Comparison of ENCODE assay signal across 8 mouse cellular contexts in the genomic region with DNA sequence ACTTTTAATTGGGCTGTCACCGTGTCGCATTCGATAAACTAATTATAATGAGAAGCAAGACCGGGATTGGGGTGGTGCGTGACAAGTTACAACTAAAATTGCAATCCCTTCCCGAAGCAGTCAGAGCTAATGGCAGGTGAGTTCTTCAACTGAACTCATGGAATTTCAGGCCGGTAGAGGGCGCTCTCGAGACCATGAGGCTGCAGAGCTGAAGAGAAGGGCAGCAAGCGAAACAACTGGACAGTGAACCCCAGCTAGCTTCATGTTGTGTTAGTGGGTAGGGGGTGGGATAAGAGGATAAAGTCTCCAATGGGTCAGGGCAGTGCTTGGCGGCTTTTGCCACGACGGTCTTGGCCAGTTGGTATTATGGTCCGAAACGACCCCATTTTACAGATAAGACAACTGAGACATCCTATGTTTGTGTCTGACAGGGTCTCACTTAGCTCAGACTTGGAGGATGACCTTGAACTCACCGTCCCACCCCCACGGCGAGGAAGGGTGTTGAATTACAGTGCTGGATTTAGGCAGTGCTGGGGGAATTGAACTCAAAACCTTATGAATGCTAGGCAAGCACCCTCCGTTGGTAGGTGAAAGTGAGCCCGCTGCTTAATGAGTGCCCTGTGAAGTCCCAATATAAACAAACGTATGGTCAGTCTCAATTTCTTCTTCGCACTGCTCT. TPM values are rescaled to one million over a fixed set of nuclear protein-coding genes. Genes with fewer than 3 reads are reported as not detected.
DNase-seq lines count a peak whose midpoint lies in the region; ATAC-seq and TF ChIP-seq lines count a peak whose summit lies in the region.

No protein-coding gene starts in this region.

- no peak overlapping the region for H3K27ac ChIP-seq in embryonic facial prominence, embryonic 12.5 days
- H3K27ac ChIP-seq in heart, embryonic 10.5 days, result no peak overlapping the region
- no peak overlapping the region for H3K27ac ChIP-seq in kidney, embryonic 14.5 days (ENCODE audit: low read depth, low read length)
- no peak overlapping the region for H3K27ac ChIP-seq in limb, embryonic 14.5 days (replicated peaks; ENCODE audit: low read depth, low read length)
- H3K27ac ChIP-seq in midbrain, postnatal 0 days (ENCODE audit: low read depth, low read length), result peak overlapping the region; percentile 99
- no peak overlapping the region for H3K27ac ChIP-seq in stomach, postnatal 0 days (replicated peaks)

- H3K9ac ChIP-seq in embryonic facial prominence, embryonic 12.5 days, result peak overlapping the region; percentile 60; the same call in 1 of the 2 replicates
- no peak overlapping the region for H3K9ac ChIP-seq in kidney, embryonic 14.5 days (ENCODE audit: low read depth, low read length)
- H3K9ac ChIP-seq in limb, embryonic 14.5 days (ENCODE audit: low read depth, low read length, severe bottlenecking), result no peak overlapping the region
- H3K9ac ChIP-seq in midbrain, postnatal 0 days (replicated peaks; ENCODE audit: low read length, poor library complexity, severe bottlenecking), result peak overlapping the region; percentile 97
- H3K9ac ChIP-seq in stomach, postnatal 0 days (ENCODE audit: low read length), result no peak overlapping the region

- no peak for TF ChIP-seq EP300 in stomach, postnatal 0 days (optimal IDR thresholded peaks at IDR 0.05)

- H3K36me3 ChIP-seq in embryonic facial prominence, embryonic 12.5 days, result no peaks in the 10 kb centered on the region
- no peaks in the 10 kb centered on the region for H3K36me3 ChIP-seq in heart, embryonic 10.5 days
- no peaks in the 10 kb centered on the region for H3K36me3 ChIP-seq in kidney, embryonic 14.5 days (ENCODE audit: control insufficient read depth, insufficient read depth, low read length)
- no peaks in the 10 kb centered on the region for H3K36me3 ChIP-seq in limb, embryonic 14.5 days (ENCODE audit: control insufficient read depth, insufficient read depth, low read length)
- 0 out of 2 replicates have a peak, but pooled peaks cover 3% of the 10 kb centered on the region for H3K36me3 ChIP-seq in midbrain, postnatal 0 days (ENCODE audit: insufficient read depth, low read length)
- H3K36me3 ChIP-seq in stomach, postnatal 0 days (ENCODE audit: control insufficient read depth, insufficient read depth, low read length), result no peaks in the 10 kb centered on the region

- peak overlapping the region; percentile 97 for H3K4me2 ChIP-seq in embryonic facial prominence, embryonic 12.5 days (replicated peaks)
- H3K4me2 ChIP-seq in kidney, embryonic 14.5 days (replicated peaks; ENCODE audit: low read depth, low read length), result peak overlapping the region; percentile 88
- H3K4me2 ChIP-seq in limb, embryonic 14.5 days (replicated peaks; ENCODE audit: low read depth, low read length, severe bottlenecking), result peak overlapping the region; percentile 94
- peak overlapping the region; percentile 51 for H3K4me2 ChIP-seq in midbrain, postnatal 0 days (ENCODE audit: low read depth, low read length, poor library complexity, severe bottlenecking)
- peak overlapping the region; percentile 83 for H3K4me2 ChIP-seq in stomach, postnatal 0 days (replicated peaks; ENCODE audit: low read depth)

- no peak; the same call in 1 of the 2 replicates for ATAC-seq in embryonic facial prominence, embryonic 12.5 days (ENCODE audit: insufficient number of reproducible peaks, insufficient read depth, low FRiP score, low TSS enrichment)
- peak; percentile 43; the same call in 1 of the 2 replicates for ATAC-seq in kidney, embryonic 14.5 days (ENCODE audit: low FRiP score, low TSS enrichment)
- no peak for ATAC-seq in limb, embryonic 14.5 days (ENCODE audit: low FRiP score, low read depth)
- ATAC-seq in midbrain, postnatal 0 days (ENCODE audit: low FRiP score), result no peak
- peak; percentile 21; the same call in 1 of the 2 replicates for ATAC-seq in stomach, postnatal 0 days (ENCODE audit: low FRiP score, low TSS enrichment)

- WGBS in embryonic facial prominence, embryonic 12.5 days, result 11% methylated on average over 22 of the region's 22 CpGs
- WGBS in heart, embryonic 10.5 days, result 11% methylated on average over 22 of the region's 22 CpGs
- 12% methylated on average over 22 of the region's 22 CpGs for WGBS in kidney, embryonic 14.5 days
- 11% methylated on average over 22 of the region's 22 CpGs for WGBS in limb, embryonic 14.5 days
- 8% methylated on average over 22 of the region's 22 CpGs for WGBS in midbrain, postnatal 0 days
- WGBS in stomach, postnatal 0 days, result 13% methylated on average over 22 of the region's 22 CpGs

- no peaks in the 10 kb centered on the region for H3K4me1 ChIP-seq in embryonic facial prominence, embryonic 12.5 days
- peaks cover 5% of the 10 kb centered on the region; the same call in 1 of the 2 replicates for H3K4me1 ChIP-seq in heart, embryonic 10.5 days
- no peaks in the 10 kb centered on the region for H3K4me1 ChIP-seq in kidney, embryonic 14.5 days (ENCODE audit: control insufficient read depth, insufficient read depth, low read length)
- H3K4me1 ChIP-seq in limb, embryonic 14.5 days (ENCODE audit: control insufficient read depth, insufficient read depth, low read length), result peaks cover 5% of the 10 kb centered on the region; the same call in 1 of the 2 replicates
- no peaks in the 10 kb centered on the region for H3K4me1 ChIP-seq in midbrain, postnatal 0 days (ENCODE audit: insufficient read depth, low read length)
- H3K4me1 ChIP-seq in stomach, postnatal 0 days (replicated peaks; ENCODE audit: control insufficient read depth, insufficient read depth), result no peaks in the 10 kb centered on the region

- peaks cover 19% of the 10 kb centered on the region for H3K27me3 ChIP-seq in embryonic facial prominence, embryonic 12.5 days
- H3K27me3 ChIP-seq in heart, embryonic 10.5 days (ENCODE audit: insufficient read depth, poor library complexity, severe bottlenecking), result peaks cover 34% of the 10 kb centered on the region
- H3K27me3 ChIP-seq in kidney, embryonic 14.5 days (ENCODE audit: control insufficient read depth, insufficient read depth, low read length), result peaks cover 10% of the 10 kb centered on the region; the same call in 1 of the 2 replicates
- H3K27me3 ChIP-seq in limb, embryonic 14.5 days (ENCODE audit: control insufficient read depth, insufficient read depth, low read length), result peaks cover 21% of the 10 kb centered on the region
- H3K27me3 ChIP-seq in midbrain, postnatal 0 days (ENCODE audit: insufficient read depth, low read length), result no peaks in the 10 kb centered on the region
- H3K27me3 ChIP-seq in stomach, postnatal 0 days (ENCODE audit: control insufficient read depth, insufficient read depth, low read length), result peaks cover 2% of the 10 kb centered on the region; the same call in 1 of the 2 replicates

- TF ChIP-seq CTCF in midbrain, postnatal 0 days (IDR thresholded peaks at IDR 0.05), result peak; percentile 90
- TF ChIP-seq CTCF in stomach, postnatal 0 days (IDR thresholded peaks at IDR 0.05; ENCODE audit: low read depth), result peak; percentile 76

- peak; percentile 56 for DNase-seq in 3T3-L1 (ENCODE audit: low read depth, low spot score)
- DNase-seq in adrenal gland, postnatal 4 days (ENCODE audit: low spot score in 2 of 2), result peak; percentile 56 to 59
- DNase-seq in heart, embryonic 10.5 days (ENCODE audit: low spot score), result no peak
- DNase-seq in limb, embryonic 14.5 days (ENCODE audit: low spot score), result peak; percentile 52
- DNase-seq in midbrain, postnatal 0 days (ENCODE audit: low spot score), result peak; percentile 87
- DNase-seq in stomach, postnatal 0 days (ENCODE audit: low spot score), result peak; percentile 71

- H3K9me3 ChIP-seq in embryonic facial prominence, embryonic 12.5 days, result no peaks in the 10 kb centered on the region
- no peaks in the 10 kb centered on the region for H3K9me3 ChIP-seq in heart, embryonic 10.5 days
- no peaks in the 10 kb centered on the region for H3K9me3 ChIP-seq in kidney, embryonic 14.5 days (ENCODE audit: control insufficient read depth, low read length)
- H3K9me3 ChIP-seq in limb, embryonic 14.5 days (ENCODE audit: control insufficient read depth, low read length), result no peaks in the 10 kb centered on the region
- H3K9me3 ChIP-seq in midbrain, postnatal 0 days (ENCODE audit: low read length), result no peaks in the 10 kb centered on the region
- H3K9me3 ChIP-seq in stomach, postnatal 0 days (ENCODE audit: control insufficient read depth, low read length), result no peaks in the 10 kb centered on the region

- TF ChIP-seq POLR2A in limb, embryonic 14.5 days (IDR thresholded peaks at IDR 0.05; ENCODE audit: borderline replicate concordance, extremely low read depth, insufficient read depth, insufficient read length), result no peak

- peak overlapping the region; percentile 60 for H3K4me3 ChIP-seq in embryonic facial prominence, embryonic 12.5 days
- peak overlapping the region; percentile 72 for H3K4me3 ChIP-seq in heart, embryonic 10.5 days
- H3K4me3 ChIP-seq in kidney, embryonic 14.5 days (ENCODE audit: low read length), result peak overlapping the region; percentile 55
- peak overlapping the region; percentile 51 for H3K4me3 ChIP-seq in limb, embryonic 14.5 days (replicated peaks; ENCODE audit: low read length)
- peak overlapping the region; percentile 77 for H3K4me3 ChIP-seq in midbrain, postnatal 0 days (ENCODE audit: low read depth, low read length)
- H3K4me3 ChIP-seq in stomach, postnatal 0 days (ENCODE audit: low read depth, low read length), result peak overlapping the region; percentile 49

RNA-seq across cellular contexts. Expression of gene Slc16a14, which starts 1.3 kb away (rescaled TPM):
- 1 to 10 TPM; 3.6 to 5.1 TPM for total RNA-seq in adrenal gland, postnatal 4 days (2021)
- polyA plus RNA-seq in embryonic facial prominence, embryonic 12.5 days (2016; fragmentation: Nextera tagmentation; extraction: Ambion mirVana), result 0.75 and 1.9 TPM in 2 replicates
- polyA plus RNA-seq in heart, embryonic 10.5 days (2016; fragmentation: Nextera tagmentation; extraction: Ambion mirVana), result 0.09 and 0.18 TPM in 2 replicates
- polyA plus RNA-seq in kidney, embryonic 14.5 days (2014; fragmentation: Nextera tagmentation; extraction: Ambion mirVana), result 0.41 and 0.53 TPM in 2 replicates
- 0.18 and 0.20 TPM in 2 replicates for polyA plus RNA-seq in limb, embryonic 14.5 days (2012; rRNA removed)
- 0.15 and 0.18 TPM in 2 replicates for polyA plus RNA-seq in limb, embryonic 14.5 days (2014; fragmentation: Nextera tagmentation; extraction: Ambion mirVana)
- total RNA-seq in midbrain, postnatal 0 days (2014; rRNA removed), result 19.7 and 21.9 TPM in 2 replicates
- 16.3 and 17.5 TPM in 2 replicates for polyA plus RNA-seq in midbrain, postnatal 0 days (2015; fragmentation: Nextera tagmentation; extraction: Ambion mirVana)
- polyA plus RNA-seq in stomach, postnatal 0 days (2015; fragmentation: Nextera tagmentation; extraction: Ambion mirVana), result 0.11 and 0.18 TPM in 2 replicates

Comparison
In these comparisons a context has a peak if more than half of its experiments do, and no peak if none do; other contexts are left out.
1. ATAC-seq: peak in kidney, embryonic 14.5 days (single experiment) and stomach, postnatal 0 days (single experiment); none in embryonic facial prominence, embryonic 12.5 days (single experiment), limb, embryonic 14.5 days (single experiment) and midbrain, postnatal 0 days (single experiment).
2. H3K9ac ChIP-seq: peak in embryonic facial prominence, embryonic 12.5 days (single experiment) and midbrain, postnatal 0 days (single experiment); none in kidney, embryonic 14.5 days (single experiment), limb, embryonic 14.5 days (single experiment) and stomach, postnatal 0 days (single experiment).
3. Peak in every context shown above with its lines, with median percentiles within 50 percentile points of each other: H3K4me2 ChIP-seq and H3K4me3 ChIP-seq.